Mouse (Mus musculus) lung, postnatal 10 days (tissue): ENCODE measurements around the gene Creld1.

Experiments used
- DNase-seq: peaks from one replicate; pipeline ENCODE4 v3.0.0; 2021

Creld1 gene

GRCm38 (mm10) chr6:113513944-113514343 is 30.8 kb downstream of the Creld1 start:
- DNase-seq: no peak

DNA sequence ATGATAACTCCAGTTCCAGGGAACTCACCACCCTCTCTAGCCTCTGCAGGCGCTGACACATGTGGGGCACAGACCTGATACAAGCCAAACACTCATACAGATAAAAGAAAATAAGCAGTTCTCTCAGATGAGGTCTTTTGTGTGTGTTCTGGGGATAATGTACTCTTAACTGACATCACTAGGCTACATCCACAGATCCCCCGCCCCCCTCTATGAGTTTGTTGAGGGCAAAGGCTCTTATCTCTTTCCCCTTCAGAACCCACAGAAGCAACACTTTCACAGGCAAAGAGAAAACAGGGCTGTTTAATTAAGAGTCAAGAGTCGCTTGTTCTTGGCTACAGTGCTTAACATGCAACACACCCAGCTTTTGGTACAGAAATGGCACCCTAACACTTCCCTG is 31.5 kb downstream of the Creld1 start:
- no peak for DNase-seq

DNA sequence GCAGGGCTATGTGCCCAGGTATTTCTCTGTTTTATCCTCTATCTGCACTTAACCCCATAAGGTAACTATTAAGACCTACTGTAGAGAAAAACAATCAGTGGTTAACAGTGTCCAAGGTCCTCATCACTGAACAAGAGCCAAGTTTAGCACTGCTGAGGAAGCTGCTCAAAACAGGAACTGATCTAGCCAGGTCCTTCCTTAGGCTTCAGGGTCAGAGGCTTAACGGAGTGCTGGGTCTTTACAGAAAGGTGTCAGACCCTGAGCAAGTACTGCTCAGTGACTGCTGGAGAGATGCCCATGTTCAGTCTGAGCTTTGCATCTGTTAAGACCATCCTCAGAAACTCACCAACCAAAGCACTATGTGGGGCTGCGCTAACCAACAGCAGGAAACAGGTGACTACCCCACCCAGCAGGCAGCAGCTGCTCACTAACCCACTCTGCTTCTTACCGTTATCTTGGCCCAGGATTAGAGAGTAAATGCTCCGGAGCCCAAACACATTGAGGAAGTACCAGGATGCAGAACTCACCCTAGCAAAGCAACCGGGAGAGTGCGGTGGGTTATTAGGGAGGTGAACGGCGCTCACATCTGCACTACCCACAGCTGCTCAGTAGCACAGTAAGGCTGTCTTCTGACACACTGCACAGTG is 34.5 kb downstream of the Creld1 start:
- no peak for DNase-seq

- DNase-seq: no peak
Measured at GRCm38 (mm10) chr6:113522310-113522709, 39.2 kb downstream of the Creld1 start.

- DNase-seq: peak; percentile 3
Measured at GRCm38 (mm10) chr6:113523420-113523819, 40.3 kb downstream of the Creld1 start.

DNA sequence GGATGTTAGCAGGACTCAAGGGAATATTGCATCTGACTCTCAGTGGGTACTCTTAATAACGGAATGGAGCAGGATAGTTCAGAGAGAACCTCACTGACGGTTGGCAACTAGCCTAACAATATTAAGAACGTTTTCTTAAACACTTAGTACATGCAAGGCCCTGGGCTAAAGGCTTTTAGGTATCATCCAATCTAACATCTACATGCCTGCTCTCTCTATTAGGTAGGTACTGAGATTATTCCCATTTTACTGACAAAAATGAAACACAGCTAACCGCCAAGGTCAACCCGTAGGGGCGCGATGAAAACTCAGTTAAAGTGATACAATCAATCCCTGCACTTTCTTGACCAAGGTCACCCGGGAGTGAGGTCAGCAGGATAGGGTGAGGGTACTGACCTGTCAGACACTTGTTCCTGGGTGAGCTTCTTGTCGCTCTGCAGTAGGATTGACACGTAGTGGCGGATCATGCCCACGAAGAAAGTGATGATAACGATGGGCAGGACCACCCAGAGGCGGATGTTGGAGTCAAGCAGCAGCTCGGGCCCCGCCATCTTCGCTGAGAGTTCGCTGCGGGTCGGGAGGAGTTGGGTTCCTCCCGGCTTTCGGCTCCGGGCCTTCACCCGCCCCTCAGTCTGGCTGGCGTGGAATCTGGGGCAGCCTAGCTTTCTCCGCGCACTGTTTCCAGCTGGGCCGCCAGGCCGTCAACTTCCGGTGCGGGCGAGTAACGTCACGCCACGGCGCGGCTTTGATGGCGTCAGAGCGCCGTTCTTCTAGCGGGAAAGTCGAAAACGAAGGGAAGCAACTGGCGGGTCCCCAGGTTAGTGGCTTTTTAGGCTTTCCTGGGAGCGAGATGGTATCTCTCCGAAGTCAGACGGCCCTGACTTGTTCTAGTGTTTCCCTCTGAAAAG is 48.1 kb downstream of the Creld1 start, which contains the start of the genes Emc3 and Fancd2:
Gene Emc3, minus strand, starts transcription at position 721 of the 908 bp plus-strand sequence.
Gene Fancd2, plus strand, starts transcription at position 751 of the 908 bp plus-strand sequence.
- DNase-seq: peak; percentile 94

DNA sequence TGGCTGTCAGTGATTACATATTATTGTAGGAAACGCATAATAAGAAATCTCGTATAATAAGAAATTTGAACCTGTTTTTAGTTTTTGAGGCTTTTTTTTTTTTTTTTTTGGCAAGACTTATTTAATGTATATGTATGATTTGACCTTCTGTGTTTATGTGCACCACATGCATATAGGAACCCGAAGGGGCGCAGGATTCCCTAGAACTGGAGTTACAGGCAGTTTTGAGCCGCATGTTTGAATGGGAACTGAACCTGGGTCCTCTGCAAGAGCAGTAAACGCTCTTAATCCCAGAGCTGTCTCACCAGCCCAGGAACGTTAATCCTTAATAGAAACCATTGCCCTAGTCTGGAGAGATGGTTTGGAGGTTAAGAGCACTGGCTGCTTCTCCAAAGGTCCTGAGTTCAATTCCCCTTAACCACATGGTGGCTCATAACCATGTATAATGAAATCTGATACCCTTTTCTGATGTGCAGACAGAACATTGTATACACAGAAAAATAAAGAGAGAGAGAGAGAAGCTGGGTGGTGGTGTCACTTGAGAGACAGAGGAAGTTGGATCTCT is 48.8 kb downstream of the Creld1 start:
- no peak for DNase-seq

DNA sequence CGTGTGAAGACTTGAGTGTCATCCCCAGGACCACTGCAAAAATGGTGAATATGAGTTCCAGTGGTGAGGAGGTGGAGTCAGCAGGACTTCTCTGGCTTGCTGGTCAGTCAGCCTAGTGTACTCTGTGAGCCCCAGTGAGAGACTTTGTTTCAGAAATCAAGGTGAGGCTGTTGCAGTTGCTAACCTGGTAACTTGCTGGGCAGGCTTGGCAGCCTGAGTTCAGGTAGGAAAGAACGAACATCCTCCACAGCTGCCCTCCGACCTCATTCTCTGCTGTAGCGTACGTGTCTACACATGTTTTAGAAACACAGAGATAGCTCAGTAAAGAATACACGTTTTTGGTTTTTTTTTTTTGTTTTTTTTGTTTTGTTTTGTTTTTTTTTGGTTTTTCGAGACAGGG is 51.8 kb downstream of the Creld1 start:
- no peak for DNase-seq

GRCm38 (mm10) chr6:113541610-113542009 is 58.5 kb downstream of the Creld1 start:
- DNase-seq: no peak
